8 mouse cellular contexts compared by ENCODE assay signal in genomic region chr4:32306169-32306792, GRCm38 (mm10).
A peak's percentile ranks its signal among the peaks of the same experiment; 100 is the strongest.
DNase-seq lines count a peak whose midpoint lies in the region; ATAC-seq lines count a peak whose summit lies in the region.

No protein-coding gene starts in this region.

- H3K36me3 ChIP-seq in embryonic facial prominence, embryonic 13.5 days = no peaks in the 10 kb centered on the region
- no peaks in the 10 kb centered on the region for H3K36me3 ChIP-seq in lung, embryonic 15.5 days

- H3K4me2 ChIP-seq in embryonic facial prominence, embryonic 13.5 days = no peak overlapping the region; the same call in 1 of the 2 replicates
- peak overlapping the region; percentile 1; the same call in 1 of the 2 replicates for H3K4me2 ChIP-seq in lung, embryonic 15.5 days

- H3K27me3 ChIP-seq in embryonic facial prominence, embryonic 13.5 days = no peaks in the 10 kb centered on the region
- H3K27me3 ChIP-seq in lung, embryonic 15.5 days = no peaks in the 10 kb centered on the region

- no peak overlapping the region for H3K9ac ChIP-seq in embryonic facial prominence, embryonic 13.5 days
- no peak overlapping the region for H3K9ac ChIP-seq in lung, embryonic 15.5 days

- peak; percentile 35 for DNase-seq in adrenal gland, postnatal 14 days
- DNase-seq in adrenal gland, postnatal 25 days = no peak
- DNase-seq in kidney, adult 9 months = peak; percentile 52
- DNase-seq in cerebellum, adult 8-10 months = no peak
- DNase-seq in gastrocnemius, postnatal 4 days (ENCODE audit: low spot score in 2 of 2) = no peak
- DNase-seq in thymus, postnatal 14 days = no peak

- H3K4me1 ChIP-seq in embryonic facial prominence, embryonic 13.5 days = peaks cover 49% of the 10 kb centered on the region
- peaks cover 63% of the 10 kb centered on the region for H3K4me1 ChIP-seq in lung, embryonic 15.5 days

- peak overlapping the region; percentile 94; the same call in 1 of the 2 replicates for H3K27ac ChIP-seq in embryonic facial prominence, embryonic 13.5 days
- H3K27ac ChIP-seq in lung, embryonic 15.5 days = peak overlapping the region; percentile 95

- 17% methylated on average over 3 of the region's 3 CpGs for WGBS in embryonic facial prominence, embryonic 13.5 days
- WGBS in lung, embryonic 15.5 days = 13% methylated on average over 3 of the region's 3 CpGs

- no peaks in the 10 kb centered on the region for H3K9me3 ChIP-seq in embryonic facial prominence, embryonic 13.5 days
- H3K9me3 ChIP-seq in lung, embryonic 15.5 days = no peaks in the 10 kb centered on the region

- no peak for ATAC-seq in embryonic facial prominence, embryonic 13.5 days (ENCODE audit: insufficient number of reproducible peaks, insufficient read depth, low FRiP score, low TSS enrichment, low read depth)
- ATAC-seq in lung, embryonic 15.5 days (ENCODE audit: borderline replicate concordance, extremely low read depth, low FRiP score, low TSS enrichment) = peak; percentile 37

- H3K4me3 ChIP-seq in embryonic facial prominence, embryonic 13.5 days = no peak overlapping the region
- H3K4me3 ChIP-seq in lung, embryonic 15.5 days = no peak overlapping the region

Comparison
In these comparisons a context has a peak if more than half of its experiments do, and no peak if none do; other contexts are left out.
1. DNase-seq: peak in adrenal gland, postnatal 14 days (single experiment) and kidney, adult 9 months (single experiment); none in adrenal gland, postnatal 25 days (single experiment), cerebellum, adult 8-10 months (single experiment), gastrocnemius, postnatal 4 days (0 of 2) and thymus, postnatal 14 days (single experiment).